Mouse (Mus musculus): ENCODE measurements around the gene Osbpl6.
A peak's percentile ranks its signal among the peaks of the same experiment; 100 is the strongest.

The Osbpl6 gene

GRCm38 (mm10) chr2:76421411-76421924 is 15.2 kb downstream of the Osbpl6 start:
- no peak for DNase-seq (ENCODE audit: low spot score in 2 of 2)

GRCm38 (mm10) chr2:76426816-76427215 is 20.5 kb downstream of the Osbpl6 start:
- no peak for DNase-seq (ENCODE audit: low spot score in 2 of 2)

- no peak for DNase-seq (ENCODE audit: low spot score in 2 of 2)
Measured at GRCm38 (mm10) chr2:76429318-76429717, 23.0 kb downstream of the Osbpl6 start.

- no peak for DNase-seq (ENCODE audit: low spot score in 2 of 2)
Measured at GRCm38 (mm10) chr2:76429855-76430254, 23.5 kb downstream of the Osbpl6 start.

- DNase-seq (ENCODE audit: low spot score in 2 of 2): no peak
Measured at GRCm38 (mm10) chr2:76430539-76430938, 24.2 kb downstream of the Osbpl6 start.

- no peak for DNase-seq (ENCODE audit: low spot score in 2 of 2)
Measured at GRCm38 (mm10) chr2:76434224-76434623, 27.9 kb downstream of the Osbpl6 start.

GRCm38 (mm10) chr2:76435667-76436239 is 29.4 kb downstream of the Osbpl6 start:
- no peak for DNase-seq (ENCODE audit: low spot score in 2 of 2)

- DNase-seq (ENCODE audit: low spot score in 2 of 2): no peak
Measured at GRCm38 (mm10) chr2:76437372-76437771, 31.1 kb downstream of the Osbpl6 start.

GRCm38 (mm10) chr2:76439540-76439939 is 33.2 kb downstream of the Osbpl6 start:
- DNase-seq (ENCODE audit: low spot score in 2 of 2): no peak

GRCm38 (mm10) chr2:76442086-76442485 is 35.8 kb downstream of the Osbpl6 start:
- DNase-seq (ENCODE audit: low spot score in 2 of 2): no peak

- DNase-seq (ENCODE audit: low spot score in 2 of 2): no peak
Measured at GRCm38 (mm10) chr2:76449836-76450355, 43.6 kb downstream of the Osbpl6 start.

GRCm38 (mm10) chr2:76466723-76467122 is 60.4 kb downstream of the Osbpl6 start:
- no peak for DNase-seq (ENCODE audit: low spot score in 2 of 2)

- DNase-seq (ENCODE audit: low spot score in 2 of 2): peak in 1 of 2 experiments; percentile 17
Measured at GRCm38 (mm10) chr2:76468204-76468603, 61.9 kb downstream of the Osbpl6 start.

GRCm38 (mm10) chr2:76469091-76469750 is 62.9 kb downstream of the Osbpl6 start:
- DNase-seq (ENCODE audit: low spot score in 2 of 2): no peak

GRCm38 (mm10) chr2:76469751-76470099 is 63.4 kb downstream of the Osbpl6 start:
- no peak for DNase-seq (ENCODE audit: low spot score in 2 of 2)

- no peak for DNase-seq (ENCODE audit: low spot score in 2 of 2)
Measured at GRCm38 (mm10) chr2:76470391-76470790, 64.1 kb downstream of the Osbpl6 start.

- no peak for DNase-seq (ENCODE audit: low spot score in 2 of 2)
Measured at GRCm38 (mm10) chr2:76475788-76476187, 69.5 kb downstream of the Osbpl6 start.

- no peak for DNase-seq (ENCODE audit: low spot score in 2 of 2)
Measured at GRCm38 (mm10) chr2:76488764-76489163, 82.5 kb downstream of the Osbpl6 start.

GRCm38 (mm10) chr2:76490198-76490597 is 83.9 kb downstream of the Osbpl6 start:
- no peak for DNase-seq (ENCODE audit: low spot score in 2 of 2)

- no peak for DNase-seq (ENCODE audit: low spot score in 2 of 2)
Measured at GRCm38 (mm10) chr2:76491371-76491770, 85.1 kb downstream of the Osbpl6 start.

- DNase-seq (ENCODE audit: low spot score in 2 of 2): no peak
Measured at GRCm38 (mm10) chr2:76492224-76492623, 85.9 kb downstream of the Osbpl6 start.

- DNase-seq (ENCODE audit: low spot score in 2 of 2): no peak
Measured at GRCm38 (mm10) chr2:76496006-76496748, 89.9 kb downstream of the Osbpl6 start.

- no peak for DNase-seq (ENCODE audit: low spot score in 2 of 2)
Measured at GRCm38 (mm10) chr2:76496749-76497140, 90.4 kb downstream of the Osbpl6 start.
